In genomic region chr4:7363508-7363907, GRCm38 (mm10) we compare ENCODE assay signal across 19 mouse cellular contexts.
DNase-seq lines count a peak whose midpoint lies in the region; ATAC-seq lines count a peak whose summit lies in the region.
"Had no signal": no experiment of that assay in that cellular context is flagged by ENCODE, and none has a peak within 500 bp of the region (broad histone marks: within the 10 kb centered on the region; RNA-seq: fewer than 3 reads in every experiment).

No protein-coding gene starts in this region.

- no peak overlapping the region for H3K4me3 ChIP-seq in midbrain, embryonic 11.5 days (ENCODE audit: low read depth, low read length)
- H3K4me3 ChIP-seq: embryonic facial prominence, embryonic 12.5 days; forebrain, embryonic 15.5 days; heart, embryonic 12.5 days; hindbrain, embryonic 12.5 days; intestine, embryonic 15.5 days had no signal

- ATAC-seq in inflammation-experienced regulatory T-cells, adult 6 months, result peak; percentile 39
- no peak for ATAC-seq in midbrain, embryonic 11.5 days (ENCODE audit: low FRiP score)
- ATAC-seq: hindbrain, embryonic 16.5 days; intestine, embryonic 15.5 days; Patski had no signal

- 94% methylated on average over 2 of the region's 2 CpGs for WGBS in midbrain, embryonic 11.5 days

- no peaks in the 10 kb centered on the region for H3K4me1 ChIP-seq in midbrain, embryonic 11.5 days (ENCODE audit: control insufficient read depth, insufficient read depth, low read length)
- H3K4me1 ChIP-seq: embryonic facial prominence, embryonic 12.5 days; forebrain, embryonic 15.5 days; heart, embryonic 12.5 days; hindbrain, embryonic 12.5 days; intestine, embryonic 15.5 days had no signal

- no peaks in the 10 kb centered on the region for H3K27me3 ChIP-seq in midbrain, embryonic 11.5 days (ENCODE audit: control insufficient read depth, insufficient read depth, low read length)
- H3K27me3 ChIP-seq: CH12.LX; embryonic facial prominence, embryonic 12.5 days; forebrain, embryonic 15.5 days; heart, embryonic 12.5 days; hindbrain, embryonic 12.5 days; intestine, embryonic 15.5 days; Patski had no signal

- H3K4me2 ChIP-seq in midbrain, embryonic 11.5 days, result no peak overlapping the region
- H3K4me2 ChIP-seq: embryonic facial prominence, embryonic 12.5 days; forebrain, embryonic 15.5 days; heart, embryonic 12.5 days; hindbrain, embryonic 12.5 days; intestine, embryonic 15.5 days had no signal

- H3K36me3 ChIP-seq in midbrain, embryonic 11.5 days (ENCODE audit: control insufficient read depth, insufficient read depth, low read length), result no peaks in the 10 kb centered on the region
- H3K36me3 ChIP-seq: embryonic facial prominence, embryonic 12.5 days; forebrain, embryonic 15.5 days; heart, embryonic 12.5 days; hindbrain, embryonic 12.5 days; intestine, embryonic 15.5 days had no signal

- H3K9me3 ChIP-seq in midbrain, embryonic 11.5 days (ENCODE audit: control insufficient read depth, low read length), result no peaks in the 10 kb centered on the region
- H3K9me3 ChIP-seq: embryonic facial prominence, embryonic 12.5 days; forebrain, embryonic 15.5 days; heart, embryonic 12.5 days; hindbrain, embryonic 12.5 days; intestine, embryonic 15.5 days had no signal

- H3K9ac ChIP-seq in midbrain, embryonic 11.5 days (ENCODE audit: low read length), result no peak overlapping the region
- H3K9ac ChIP-seq: embryonic facial prominence, embryonic 12.5 days; forebrain, embryonic 15.5 days; heart, embryonic 12.5 days; hindbrain, embryonic 12.5 days; intestine, embryonic 15.5 days had no signal

- H3K27ac ChIP-seq in midbrain, embryonic 11.5 days (ENCODE audit: low read depth, low read length), result no peak overlapping the region
- H3K27ac ChIP-seq: embryonic facial prominence, embryonic 12.5 days; hindbrain, embryonic 12.5 days; intestine, embryonic 15.5 days had no signal

- peak; percentile 21 for DNase-seq in CD4-positive helper T cell, adult 2 months (ENCODE audit: low read depth, low spot score)
- DNase-seq in T-cell, adult 2 months (ENCODE audit: low spot score), result peak; percentile 32
- DNase-seq in natural killer cell, adult 2 months (ENCODE audit: low spot score in 2 of 2), result no peak
- no peak for DNase-seq in kidney, adult 9 months
- no peak for DNase-seq in midbrain, embryonic 11.5 days (ENCODE audit: low spot score, missing footprints)
- DNase-seq: adrenal gland, postnatal 10 days; cerebellum, adult 11-12 months; cerebellum, adult 9-10 months; cerebellum, postnatal 25 days; gastrocnemius, postnatal 14 days had no signal

Comparison
In these comparisons a context has a peak if more than half of its experiments do, and no peak if none do; other contexts are left out.
1. DNase-seq: peak in CD4-positive helper T cell, adult 2 months (single experiment) and T-cell, adult 2 months (single experiment); none in natural killer cell, adult 2 months (0 of 2), kidney, adult 9 months (single experiment) and midbrain, embryonic 11.5 days (single experiment).